Mouse (Mus musculus) retina, embryonic 14.5 days (tissue): ENCODE measurements around the gene Fbll1.

Experiments used
- DNase-seq: peaks from one replicate; pipeline ENCODE4 v3.0.0-alpha.2; 2015; ENCODE audit warnings: low spot score

The Fbll1 gene

GRCm38 (mm10) chr11:35783038-35783437, 15.6 kb downstream of the Fbll1 start:
- DNase-seq = no peak

- DNase-seq = no peak
Measured at GRCm38 (mm10) chr11:35782444-35782843, 16.2 kb downstream of the Fbll1 start.

- DNase-seq = no peak
Measured at GRCm38 (mm10) chr11:35780336-35780735, 18.3 kb downstream of the Fbll1 start.

GRCm38 (mm10) chr11:35776452-35776851, 22.2 kb downstream of the Fbll1 start:
- DNase-seq = no peak

- DNase-seq = no peak
Measured at GRCm38 (mm10) chr11:35775606-35776005, 23.1 kb downstream of the Fbll1 start.

- no peak for DNase-seq
Measured at GRCm38 (mm10) chr11:35770741-35771504, 27.8 kb downstream of the Fbll1 start.

- no peak for DNase-seq
Measured at GRCm38 (mm10) chr11:35769746-35770437, 28.8 kb downstream of the Fbll1 start.

- DNase-seq = peak; percentile 98
Measured at GRCm38 (mm10) chr11:35769188-35769745, 29.4 kb downstream of the Fbll1 start, which contains the start of gene Pank3. TSS of gene Pank3 (plus strand) at chr11:35769484.

- DNase-seq = no peak
Measured at GRCm38 (mm10) chr11:35766845-35767244, 31.8 kb downstream of the Fbll1 start.

- DNase-seq = no peak
Measured at GRCm38 (mm10) chr11:35760627-35761003, 38.1 kb downstream of the Fbll1 start.

- DNase-seq = no peak
Measured at GRCm38 (mm10) chr11:35760001-35760626, 38.6 kb downstream of the Fbll1 start.

GRCm38 (mm10) chr11:35756411-35757303, 42.0 kb downstream of the Fbll1 start:
- DNase-seq = no peak

GRCm38 (mm10) chr11:35755546-35755945, 43.1 kb downstream of the Fbll1 start:
- no peak for DNase-seq

- no peak for DNase-seq
Measured at GRCm38 (mm10) chr11:35754906-35755418, 43.7 kb downstream of the Fbll1 start.

GRCm38 (mm10) chr11:35750578-35750977, 48.1 kb downstream of the Fbll1 start:
- no peak for DNase-seq
